Mouse (Mus musculus): ENCODE results near the gene Zfp652.
A peak's percentile ranks its signal among the peaks of the same experiment; 100 is the strongest.

DNA sequence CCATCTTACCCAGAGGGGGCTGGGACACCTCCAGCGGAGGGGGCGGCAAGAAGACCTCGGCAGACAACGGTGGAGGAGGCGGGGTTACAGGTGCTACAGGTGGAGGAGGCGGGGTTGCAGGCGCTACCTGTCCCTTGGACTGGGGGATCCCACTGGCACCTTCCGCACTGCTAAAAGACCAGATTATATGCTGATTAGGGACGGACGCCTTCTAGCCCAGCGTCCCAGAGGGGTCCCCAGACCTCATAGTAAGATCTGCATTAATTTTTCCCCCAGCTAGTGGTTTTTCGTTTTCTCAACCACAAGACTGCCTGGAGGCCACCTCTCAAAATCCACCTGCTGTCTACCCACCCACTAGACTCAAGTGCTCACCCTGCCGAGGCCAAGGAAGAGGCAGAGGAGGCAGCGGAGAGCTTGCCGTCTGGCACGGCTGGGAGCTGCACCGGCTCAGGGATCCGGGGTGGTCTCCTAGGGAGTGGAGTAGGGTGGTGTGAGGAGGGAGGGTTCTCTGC lies 121.2 kb downstream of the Zfp652 start:
- TF ChIP-seq CTCF (IDR thresholded peaks at IDR 0.05; ENCODE audit: borderline replicate concordance, control insufficient read depth, extremely low read depth, insufficient read depth, low read length, poor library complexity) (no peak), POLR2A (IDR thresholded peaks at IDR 0.05; ENCODE audit: control insufficient read depth, extremely low read depth, insufficient read depth, low read length, poor library complexity) (peak; percentile 73; the same call in 1 of the 2 replicates)

All from thymus, adult 2 months (tissue).